Mouse (Mus musculus) cortical plate, adult 2 months (tissue): ENCODE data around the gene Dlg2.

Experiments used
- CTCF ChIP-seq: fragments of 200-500 bp; IDR thresholded peaks from 2 replicates; pipeline ENCODE4 v1.5.1; 2011; ENCODE audit warnings: mild to moderate bottlenecking, control low read depth, low read length; ENCODE audit not compliant: insufficient read depth; ENCODE audit errors: extremely low read depth
- POLR2A ChIP-seq: fragments of 200-500 bp; IDR thresholded peaks from 2 replicates; pipeline ENCODE4 v1.6.1; 2011; ENCODE audit warnings: mild to moderate bottlenecking, low read length, control low read depth; ENCODE audit not compliant: insufficient read depth; ENCODE audit errors: extremely low read depth

DNA sequence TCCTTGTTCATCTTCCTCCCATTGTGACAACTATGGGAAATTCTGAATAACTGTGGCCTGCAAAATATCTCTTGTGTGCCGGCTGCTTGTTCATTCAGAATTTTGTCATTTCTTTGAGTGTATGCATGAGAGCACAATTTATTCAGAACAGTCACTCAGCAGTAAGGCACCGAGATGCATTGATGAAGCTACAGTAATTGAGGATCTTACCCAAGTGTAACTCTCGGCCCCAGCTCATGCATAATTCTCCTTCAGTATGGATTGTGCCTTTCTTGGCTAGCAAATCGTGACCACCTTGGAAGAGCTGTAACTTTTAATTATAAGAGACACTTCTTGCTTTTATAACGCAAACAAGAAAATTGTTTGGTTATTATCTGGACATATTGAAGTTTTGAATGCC lies 682.7 kb downstream of the Dlg2 start:
- TF ChIP-seq POLR2A (no peak), CTCF (no peak)
